Mouse (Mus musculus): ENCODE data around the gene Tmem219.

Tmem219 gene

GRCm38 (mm10) chr7:126861429-126862130 is 61.1 kb downstream of the Tmem219 start, which contains the start of gene Hirip3:
Hirip3 (plus strand) TSS chr7:126861972.
- peak; percentile 99 for DNase-seq

- no peak for DNase-seq
Measured at GRCm38 (mm10) chr7:126860987-126861386, 61.7 kb downstream of the Tmem219 start.

GRCm38 (mm10) chr7:126856741-126857420 is 65.8 kb downstream of the Tmem219 start:
- DNase-seq: no peak

GRCm38 (mm10) chr7:126855641-126856040 is 67.1 kb downstream of the Tmem219 start:
- no peak for DNase-seq

- DNase-seq: no peak
Measured at GRCm38 (mm10) chr7:126853454-126853853, 69.3 kb downstream of the Tmem219 start.

- DNase-seq: no peak
Measured at GRCm38 (mm10) chr7:126851192-126851591, 71.5 kb downstream of the Tmem219 start.

GRCm38 (mm10) chr7:126850161-126850560 is 72.6 kb downstream of the Tmem219 start:
- no peak for DNase-seq

GRCm38 (mm10) chr7:126848794-126849193 is 73.9 kb downstream of the Tmem219 start:
- no peak for DNase-seq

GRCm38 (mm10) chr7:126847421-126848398 is 75.0 kb downstream of the Tmem219 start:
- DNase-seq: peak; percentile 81

- no peak for DNase-seq
Measured at GRCm38 (mm10) chr7:126847116-126847420, 75.6 kb downstream of the Tmem219 start, which contains the start of gene Doc2a. Doc2a (plus strand) TSS chr7:126847416.

- DNase-seq: no peak
Measured at GRCm38 (mm10) chr7:126845516-126845915, 77.2 kb downstream of the Tmem219 start.

- no peak for DNase-seq
Measured at GRCm38 (mm10) chr7:126843276-126843675, 79.4 kb downstream of the Tmem219 start.
